Mouse (Mus musculus) limb, embryonic 15.5 days (tissue): ENCODE measurements around the gene Prokr2. TPM values are rescaled to one million over a fixed set of nuclear protein-coding genes. Genes with fewer than 3 reads are reported as not detected.
"Not testable (repeated sequence)": the region's sequence is repeated elsewhere in the genome, so short reads cannot be mapped to it uniquely, and the experiment has no call there.

Experiments used
- ATAC-seq: fragments of 200-750 bp; cut with Nextera tagmentation; 2 replicates; pipeline ENCODE4 v1.8.0; 2017; ENCODE audit warnings: low read depth, moderate TSS enrichment; ENCODE audit not compliant: insufficient number of reproducible peaks, low FRiP score, low TSS enrichment
- H3K27ac ChIP-seq: fragments of 300-500 bp; sonication (generic); 2 replicates; pipeline ENCODE4 v1.5.1; 2015; ENCODE audit warnings: moderate library complexity, mild to moderate bottlenecking, inconsistent platforms
- H3K27me3 ChIP-seq: fragments of 300-500 bp; sonication (generic); 2 replicates; pipeline ENCODE4 v1.6.1; 2015; ENCODE audit warnings: inconsistent platforms
- H3K36me3 ChIP-seq: fragments of 300-500 bp; sonication (generic); 2 replicates; pipeline ENCODE4 v1.6.1; 2015; ENCODE audit warnings: inconsistent platforms
- H3K4me1 ChIP-seq: fragments of 300-500 bp; sonication (generic); 2 replicates; pipeline ENCODE4 v1.6.1; 2015; ENCODE audit warnings: inconsistent platforms
- H3K4me2 ChIP-seq: fragments of 300-500 bp; sonication (generic); 2 replicates; pipeline ENCODE4 v1.6.1; 2015; ENCODE audit warnings: mild to moderate bottlenecking, inconsistent platforms
- H3K4me3 ChIP-seq: fragments of 300-500 bp; sonication (generic); 2 replicates; pipeline ENCODE4 v1.5.1; 2015; ENCODE audit warnings: mild to moderate bottlenecking, inconsistent platforms
- H3K9ac ChIP-seq: fragments of 300-500 bp; sonication (generic); 2 replicates; pipeline ENCODE4 v1.6.1; 2015; ENCODE audit warnings: inconsistent platforms
- H3K9me3 ChIP-seq: fragments of 300-500 bp; sonication (generic); 2 replicates; pipeline ENCODE4 v1.6.1; 2016; ENCODE audit warnings: inconsistent platforms
- WGBS: fragments of 180-500 bp; shearing (Covaris S2); methylation state at CpG from one replicate; pipeline ENCODE4 v1.1.7; 2015; 5-methylcytosine and 5-hydroxymethylcytosine counted together
- polyA plus RNA-seq: library from polyadenylated mRNA; unstranded; fragments of >200 nt; fragmentation: Nextera tagmentation; extraction: Ambion mirVana; gene quantifications from 2 replicates; pipeline ENCODE4 v1.2.1, GENCODE M21; 2015

Prokr2 gene
- polyA plus RNA-seq, 1 experiment from 2014 or later, result 2.4 TPM

DNA sequence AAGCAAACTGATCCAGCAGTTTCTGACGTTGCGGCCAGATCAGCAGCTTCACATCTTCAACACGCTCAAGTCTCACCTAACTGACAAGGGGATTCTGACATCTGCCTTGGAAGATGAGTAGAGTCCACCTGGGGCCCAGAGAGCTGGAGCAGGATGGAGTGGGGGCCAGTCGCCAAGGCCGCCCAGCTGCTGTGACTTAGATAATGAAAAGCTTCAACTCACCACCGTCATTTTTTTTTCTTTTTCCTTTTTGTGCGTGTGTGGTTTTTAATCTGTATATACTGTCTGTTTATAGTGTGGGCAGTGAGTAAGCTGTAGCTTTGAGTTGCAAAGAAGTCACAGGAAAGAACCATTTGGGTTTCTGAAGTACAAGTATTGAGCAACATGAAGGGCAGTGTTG is 80.1 kb downstream of the Prokr2 start:
- ATAC-seq, result no peak
- Histone ChIP-seq H3K27me3 (no peaks in the 10 kb centered on the region), H3K9me3 (no peaks in the 10 kb centered on the region), H3K4me2 (no peak overlapping the region), H3K9ac (no peak overlapping the region), H3K4me1 (no peaks in the 10 kb centered on the region), H3K36me3 (peaks cover 59% of the 10 kb centered on the region), H3K4me3 (no peak overlapping the region), H3K27ac (no peak overlapping the region)
- WGBS, result 92% methylated on average over 7 of the region's 7 CpGs

DNA sequence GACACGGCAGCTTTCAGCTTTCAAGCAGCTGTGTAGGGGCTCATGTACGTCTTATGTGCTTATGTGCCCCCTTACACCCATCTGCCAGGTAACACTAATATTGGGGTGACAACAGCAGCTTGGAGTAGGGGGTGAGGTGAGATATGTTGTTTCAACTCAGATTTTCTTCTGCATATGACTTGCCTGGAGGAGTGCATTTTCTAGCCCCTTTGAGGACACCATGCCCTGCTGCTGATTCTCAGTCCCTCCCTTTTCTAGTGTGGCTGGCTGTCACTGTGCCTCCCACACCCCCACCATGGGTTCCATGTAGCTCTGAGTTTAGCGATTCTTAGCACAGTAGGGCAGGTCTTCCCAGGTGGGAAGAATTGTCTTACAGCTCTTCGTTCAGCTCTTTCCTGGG is 83.8 kb downstream of the Prokr2 start:
- Histone ChIP-seq H3K9me3 (no peaks in the 10 kb centered on the region), H3K4me3 (no peak overlapping the region), H3K36me3 (peaks cover 75% of the 10 kb centered on the region), H3K4me2 (no peak overlapping the region), H3K27me3 (no peaks in the 10 kb centered on the region), H3K27ac (no peak overlapping the region), H3K9ac (no peak overlapping the region), H3K4me1 (no peaks in the 10 kb centered on the region)
- no peak for ATAC-seq
- WGBS, result 90% methylated on average over 4 of the region's 4 CpGs

DNA sequence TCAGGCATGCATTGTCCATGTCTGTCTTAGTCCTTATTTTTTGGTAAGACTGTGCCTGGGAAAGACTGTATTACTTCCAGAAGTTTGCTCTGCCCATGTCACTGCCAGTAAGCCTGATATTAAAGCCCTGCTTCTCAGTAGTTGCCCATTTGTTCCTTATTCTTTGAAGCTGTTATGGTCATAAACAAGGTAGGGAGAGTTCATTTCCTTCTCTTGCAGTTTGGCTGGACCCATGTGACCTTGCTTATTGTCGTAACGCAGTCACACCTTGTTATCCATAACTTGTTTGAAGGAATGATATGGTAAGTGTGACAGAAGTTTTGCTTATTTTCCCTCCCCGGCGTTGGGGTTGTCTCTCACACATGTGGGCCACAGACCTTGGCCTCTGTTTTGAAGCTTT is 87.0 kb downstream of the Prokr2 start:
- Histone ChIP-seq H3K9ac (no peak overlapping the region), H3K4me1 (no peaks in the 10 kb centered on the region), H3K27me3 (no peaks in the 10 kb centered on the region), H3K27ac (no peak overlapping the region), H3K4me3 (no peak overlapping the region), H3K9me3 (no peaks in the 10 kb centered on the region), H3K4me2 (no peak overlapping the region), H3K36me3 (peaks cover 81% of the 10 kb centered on the region)
- ATAC-seq, result no peak
- WGBS, result 81% methylated on average over 4 of the region's 4 CpGs

DNA sequence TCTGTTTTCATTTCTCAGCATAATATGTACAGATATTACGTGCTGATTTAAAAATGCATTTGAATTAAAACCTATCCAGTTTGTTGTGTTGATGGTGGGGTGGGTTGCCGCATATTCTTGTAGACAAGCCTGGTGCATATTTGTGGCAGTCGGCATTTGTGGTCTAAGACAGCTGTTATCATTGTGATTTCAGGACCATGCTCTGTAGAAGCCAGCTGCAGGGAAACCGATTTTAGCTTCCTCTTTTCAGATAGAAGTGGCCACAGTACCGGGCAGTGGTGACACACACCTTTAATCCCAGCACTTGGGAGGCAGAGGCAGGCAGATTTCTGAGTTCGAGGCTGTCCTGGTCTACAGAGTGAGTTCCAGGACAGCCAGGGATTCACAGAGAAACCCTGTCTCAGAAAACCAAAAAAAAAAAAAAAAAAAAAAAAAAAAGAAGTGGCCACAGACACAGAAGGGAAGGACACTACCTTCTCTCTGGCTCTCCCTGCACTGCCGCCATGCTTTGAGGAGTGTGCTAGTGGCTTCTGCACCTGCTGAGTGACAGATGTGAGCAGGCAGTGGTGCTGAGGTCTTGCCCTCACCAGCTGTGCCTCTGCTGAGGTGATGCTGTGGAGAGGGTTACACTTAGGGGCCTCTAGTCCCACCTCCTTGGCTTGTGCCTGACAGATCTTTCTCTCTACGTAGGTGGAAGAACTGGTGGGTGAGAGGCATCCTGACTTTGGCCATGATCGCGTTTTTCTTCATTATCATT is 91.4 kb downstream of the Prokr2 start:
- no peak overlapping the region for H3K4me3 ChIP-seq
- no peak overlapping the region for H3K27ac ChIP-seq
- no peak overlapping the region for H3K9ac ChIP-seq
- 95% methylated on average over 10 of the region's 10 CpGs for WGBS
- no peak overlapping the region for H3K4me2 ChIP-seq
- peaks cover 11% of the 10 kb centered on the region; the same call in 1 of the 2 replicates for H3K4me1 ChIP-seq
- H3K9me3 ChIP-seq, result no peaks in the 10 kb centered on the region
- ATAC-seq, result no peak
- no peaks in the 10 kb centered on the region for H3K27me3 ChIP-seq
- H3K36me3 ChIP-seq, result peaks cover 51% of the 10 kb centered on the region

DNA sequence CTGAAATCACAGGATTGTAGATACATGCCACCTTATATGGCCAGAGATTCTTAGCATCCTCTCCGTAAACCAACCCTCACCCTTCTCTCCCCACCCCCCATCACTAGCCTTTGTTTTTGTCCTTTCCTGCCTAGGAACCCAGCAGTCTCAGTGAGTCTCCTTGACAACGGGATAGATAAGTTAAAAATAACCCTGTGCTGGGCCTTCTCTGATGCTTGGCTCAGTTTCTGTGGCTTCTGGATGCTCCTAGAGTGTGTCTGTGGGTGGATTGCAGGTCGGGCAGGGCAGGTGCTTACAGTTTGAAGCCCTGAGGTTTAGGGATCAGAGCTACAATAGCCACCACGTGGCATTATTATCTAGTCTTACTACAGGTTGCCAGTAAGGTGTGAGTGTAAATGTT is 93.2 kb downstream of the Prokr2 start:
- no peak overlapping the region for H3K4me2 ChIP-seq
- H3K36me3 ChIP-seq, result peaks cover 35% of the 10 kb centered on the region
- H3K27ac ChIP-seq, result no peak overlapping the region
- no peak overlapping the region for H3K9ac ChIP-seq
- H3K27me3 ChIP-seq, result no peaks in the 10 kb centered on the region
- WGBS, result 55% methylated on average over 4 of the region's 4 CpGs
- peaks cover 11% of the 10 kb centered on the region; the same call in 1 of the 2 replicates for H3K4me1 ChIP-seq
- no peak for ATAC-seq
- H3K4me3 ChIP-seq, result no peak overlapping the region
- no peaks in the 10 kb centered on the region; the same call in 1 of the 2 replicates for H3K9me3 ChIP-seq

DNA sequence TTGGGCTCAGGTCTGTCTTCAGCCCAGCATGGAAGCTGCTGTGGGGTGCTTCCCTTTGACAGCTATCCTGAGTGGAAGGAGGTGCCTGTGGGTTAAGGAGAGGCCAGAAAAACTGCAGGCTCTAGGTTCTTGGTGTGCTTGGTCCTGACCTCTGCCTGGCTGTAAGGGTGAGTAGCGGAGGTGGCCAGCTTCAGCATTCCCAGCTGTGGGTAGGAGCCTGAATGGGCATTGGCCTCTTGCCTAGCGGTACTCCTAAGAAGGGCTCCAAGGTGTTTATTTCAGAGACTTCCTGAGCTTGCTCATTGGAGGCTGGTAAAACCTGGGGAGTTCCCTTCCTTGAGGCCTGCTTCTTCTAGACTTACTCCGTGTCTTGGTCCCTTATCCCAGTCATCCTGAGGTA is 94.0 kb downstream of the Prokr2 start:
- Histone ChIP-seq H3K9me3 (no peaks in the 10 kb centered on the region; the same call in 1 of the 2 replicates), H3K27me3 (no peaks in the 10 kb centered on the region), H3K9ac (no peak overlapping the region), H3K36me3 (peaks cover 26% of the 10 kb centered on the region), H3K4me3 (no peak overlapping the region), H3K4me2 (no peak overlapping the region), H3K4me1 (peaks cover 11% of the 10 kb centered on the region; the same call in 1 of the 2 replicates), H3K27ac (no peak overlapping the region)
- 55% methylated on average over 3 of the region's 3 CpGs for WGBS
- ATAC-seq, result no peak

DNA sequence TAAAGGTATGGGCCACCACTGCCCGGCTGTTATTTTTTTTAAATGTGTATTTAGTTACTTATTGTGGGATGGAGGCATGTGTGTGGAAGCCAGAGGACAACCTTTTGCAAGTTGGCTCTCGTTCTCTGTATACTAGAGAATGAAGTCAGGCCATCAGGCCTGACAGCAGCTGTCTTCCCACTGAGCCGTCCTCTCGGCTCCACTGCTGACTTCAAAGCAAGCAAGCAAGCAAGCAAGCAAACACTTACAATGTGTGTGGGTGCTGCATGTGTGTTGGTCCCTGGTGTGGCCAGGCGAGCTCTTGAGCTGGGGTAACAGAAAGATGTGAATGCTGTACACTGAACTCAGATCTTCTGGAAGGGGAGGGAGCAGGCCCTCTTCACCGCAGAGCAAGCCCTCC is 94.4 kb downstream of the Prokr2 start:
- Histone ChIP-seq H3K9me3 (no peaks in the 10 kb centered on the region; the same call in 1 of the 2 replicates), H3K36me3 (peaks cover 22% of the 10 kb centered on the region), H3K4me2 (no peak overlapping the region), H3K27ac (no peak overlapping the region), H3K4me3 (no peak overlapping the region), H3K4me1 (peaks cover 11% of the 10 kb centered on the region; the same call in 1 of the 2 replicates), H3K9ac (no peak overlapping the region), H3K27me3 (no peaks in the 10 kb centered on the region)
- 71% methylated on average over 6 of the region's 6 CpGs for WGBS
- ATAC-seq, result no peak

DNA sequence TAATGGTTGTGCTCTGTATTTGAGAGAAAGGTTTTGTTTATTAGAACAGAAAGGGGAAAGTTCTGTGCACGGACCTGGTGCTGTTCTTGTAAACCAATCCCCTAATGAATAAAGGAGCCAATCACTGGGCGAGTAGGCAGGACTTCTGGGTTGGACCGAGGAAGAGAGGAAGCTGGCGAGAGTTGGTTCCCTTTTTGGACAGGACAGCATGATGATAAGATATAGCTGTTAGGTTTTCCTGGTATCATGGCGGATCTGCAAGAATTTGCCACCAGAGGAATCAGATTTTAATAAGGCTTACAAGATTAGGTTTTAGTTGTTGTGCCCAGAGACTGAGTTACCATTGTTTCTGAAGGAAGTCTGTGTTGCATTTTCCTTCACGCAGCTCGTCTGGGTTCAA is 96.0 kb downstream of the Prokr2 start:
- H3K4me3 ChIP-seq, ATAC-seq, H3K4me2 ChIP-seq, H3K36me3 ChIP-seq, H3K27ac ChIP-seq, H3K9ac ChIP-seq, H3K27me3 ChIP-seq, H3K9me3 ChIP-seq: not testable (repeated sequence)
- peaks cover 14% of the 10 kb centered on the region; the same call in 1 of the 2 replicates for H3K4me1 ChIP-seq
- 74% methylated on average over 5 of the region's 7 CpGs for WGBS

Other genes with a start within 250 kb of the Prokr2 start
- gene Slc23a2, start 240.3 kb downstream of the Prokr2 start, polyA plus RNA-seq, result 11.1 and 11.5 TPM in 2 replicates
- gene Tmem230, start 137.6 kb downstream of the Prokr2 start, polyA plus RNA-seq, result 50.1 and 52.4 TPM in 2 replicates
- gene Pcna, start 132.1 kb downstream of the Prokr2 start, polyA plus RNA-seq, result 204 and 210 TPM in 2 replicates
- gene Cds2, start 122.3 kb downstream of the Prokr2 start, polyA plus RNA-seq, result 19.4 and 22.9 TPM in 2 replicates
- gene Gpcpd1, start 202.3 kb upstream of the Prokr2 start, polyA plus RNA-seq, result 44.3 and 48.7 TPM in 2 replicates